ENCODE assay signal across 13 mouse cellular contexts in genomic region chr9:15278343-15278742, GRCm38 (mm10). TPM values are rescaled to one million over a fixed set of nuclear protein-coding genes. Genes with fewer than 3 reads are reported as not detected.
DNase-seq lines count a peak whose midpoint lies in the region; ATAC-seq and TF ChIP-seq lines count a peak whose summit lies in the region.
"Had no signal": no experiment of that assay in that cellular context is flagged by ENCODE, and none has a peak within 500 bp of the region (broad histone marks: within the 10 kb centered on the region; RNA-seq: fewer than 3 reads in every experiment).

No protein-coding gene starts in this region.

- no peak overlapping the region for H3K9ac ChIP-seq in forebrain, embryonic 15.5 days (replicated peaks)
- H3K9ac ChIP-seq in forebrain, embryonic 11.5 days (ENCODE audit: low read length) = no peak overlapping the region
- H3K9ac ChIP-seq in liver, embryonic 11.5 days (ENCODE audit: low read depth, low read length) = peak overlapping the region; percentile 37; the same call in 1 of the 2 replicates
- peak overlapping the region; percentile 41 for H3K9ac ChIP-seq in MEL (ENCODE audit: control insufficient read depth, low read depth, low read length, poor library complexity, severe bottlenecking)
- H3K9ac ChIP-seq in liver, postnatal 0 days (replicated peaks) = no peak overlapping the region

- no peaks in the 10 kb centered on the region for H3K27me3 ChIP-seq in forebrain, embryonic 15.5 days
- no peaks in the 10 kb centered on the region for H3K27me3 ChIP-seq in forebrain, embryonic 11.5 days (ENCODE audit: control insufficient read depth, insufficient read depth, low read length)
- H3K27me3 ChIP-seq in liver, embryonic 11.5 days (replicated peaks; ENCODE audit: control insufficient read depth, insufficient read depth, low read length) = no peaks in the 10 kb centered on the region
- no peaks in the 10 kb centered on the region for H3K27me3 ChIP-seq in MEL (ENCODE audit: control insufficient read depth in 1 of 2, insufficient read depth in 2 of 2, low read length in 2 of 2)
- H3K27me3 ChIP-seq in liver, postnatal 0 days (ENCODE audit: insufficient read depth, low read length) = no peaks in the 10 kb centered on the region

- peak; percentile 28 to 43; a peak in 2 of 4 replicates for TF ChIP-seq EP300 in MEL (IDR thresholded peaks at IDR 0.05; ENCODE audit: low read depth in 1 of 2, low read length in 2 of 2)
- TF ChIP-seq EP300 in liver, postnatal 0 days (IDR thresholded peaks at IDR 0.05; ENCODE audit: low read depth) = no peak

- ATAC-seq in forebrain, embryonic 15.5 days (replicated peaks) = no peak
- no peak for ATAC-seq in forebrain, embryonic 11.5 days (replicated peaks; ENCODE audit: low FRiP score)
- no peak for ATAC-seq in liver, embryonic 11.5 days (replicated peaks; ENCODE audit: low FRiP score)
- ATAC-seq in liver, postnatal 0 days = no peak
- no peak for ATAC-seq in activated CD4-positive, CD25-positive, alpha-beta regulatory T cell, adult 4 months

- peaks cover 36% of the 10 kb centered on the region for H3K36me3 ChIP-seq in forebrain, embryonic 15.5 days
- H3K36me3 ChIP-seq in forebrain, embryonic 11.5 days (ENCODE audit: control insufficient read depth, insufficient read depth, low read length) = peaks cover 10% of the 10 kb centered on the region; the same call in 1 of the 2 replicates
- peaks cover 19% of the 10 kb centered on the region for H3K36me3 ChIP-seq in liver, embryonic 11.5 days (ENCODE audit: control insufficient read depth, insufficient read depth, low read length)
- H3K36me3 ChIP-seq in MEL (ENCODE audit: control insufficient read depth in 1 of 2, insufficient read depth in 2 of 2, low read length in 2 of 2) = peaks cover 23 to 39% of the 10 kb centered on the region in 2 experiments
- H3K36me3 ChIP-seq in liver, postnatal 0 days (replicated peaks; ENCODE audit: insufficient read depth, low read length) = peaks cover 37% of the 10 kb centered on the region

- TF ChIP-seq RAD21 in MEL (IDR thresholded peaks at IDR 0.05; ENCODE audit: low read depth, low read length) = no peak

- peak overlapping the region; percentile 68; the same call in 1 of the 2 replicates for H3K4me3 ChIP-seq in forebrain, embryonic 15.5 days
- no peak overlapping the region for H3K4me3 ChIP-seq in forebrain, embryonic 11.5 days (ENCODE audit: low read depth, low read length)
- H3K4me3 ChIP-seq in liver, embryonic 11.5 days (ENCODE audit: low read depth, low read length) = peak overlapping the region; percentile 95; the same call in 1 of the 2 replicates
- H3K4me3 ChIP-seq in MEL (ENCODE audit: control insufficient read depth in 1 of 2, insufficient read depth in 1 of 2, low read depth in 2 of 2, low read length in 2 of 2) = peak overlapping the region; percentile 15 to 60; a peak in 3 of 4 replicates
- no peak overlapping the region for H3K4me3 ChIP-seq in liver, postnatal 0 days (ENCODE audit: low read depth, low read length)

- no peak overlapping the region for H3K4me2 ChIP-seq in forebrain, embryonic 15.5 days (replicated peaks)
- H3K4me2 ChIP-seq in forebrain, embryonic 11.5 days (ENCODE audit: low read depth, low read length, severe bottlenecking) = no peak overlapping the region
- H3K4me2 ChIP-seq in liver, embryonic 11.5 days = peak overlapping the region; percentile 73
- H3K4me2 ChIP-seq in liver, postnatal 0 days (ENCODE audit: low read depth, low read length) = peak overlapping the region; percentile 90

- TF ChIP-seq POLR2A in MEL (IDR thresholded peaks at IDR 0.05; ENCODE audit: control insufficient read depth in 1 of 2, insufficient read depth in 1 of 2, low read depth in 1 of 2, low read length in 2 of 2, poor library complexity in 1 of 2) = peak in 1 of 2 experiments; percentile 35; a peak in 2 of 4 replicates

- WGBS in forebrain, embryonic 15.5 days = 88% methylated on average over 3 of the region's 3 CpGs
- WGBS in forebrain, embryonic 11.5 days = 97% methylated on average over 3 of the region's 3 CpGs
- WGBS in liver, embryonic 11.5 days = 82% methylated on average over 3 of the region's 3 CpGs
- WGBS in liver, postnatal 0 days (ENCODE audit: insufficient replicate concordance) = 82% methylated on average over 3 of the region's 3 CpGs

- H3K9me3 ChIP-seq in forebrain, embryonic 15.5 days = no peaks in the 10 kb centered on the region
- no peaks in the 10 kb centered on the region for H3K9me3 ChIP-seq in forebrain, embryonic 11.5 days (ENCODE audit: control insufficient read depth, low read length)
- H3K9me3 ChIP-seq in liver, embryonic 11.5 days (ENCODE audit: control insufficient read depth, low read length) = no peaks in the 10 kb centered on the region
- no peaks in the 10 kb centered on the region for H3K9me3 ChIP-seq in MEL (replicated peaks; ENCODE audit: insufficient read depth, low read length)
- H3K9me3 ChIP-seq in liver, postnatal 0 days (ENCODE audit: low read length) = no peaks in the 10 kb centered on the region

- peaks cover 32% of the 10 kb centered on the region for H3K79me2 ChIP-seq in MEL (ENCODE audit: control insufficient read depth, insufficient read depth, low read length, poor library complexity)

- H3K27ac ChIP-seq in forebrain, embryonic 15.5 days (replicated peaks) = no peak overlapping the region
- H3K27ac ChIP-seq in forebrain, embryonic 11.5 days (ENCODE audit: low read depth, low read length) = no peak overlapping the region
- no peak overlapping the region for H3K27ac ChIP-seq in liver, embryonic 11.5 days (ENCODE audit: low read depth, low read length)
- no peak overlapping the region for H3K27ac ChIP-seq in MEL (ENCODE audit: control insufficient read depth, low read depth, low read length)
- no peak overlapping the region for H3K27ac ChIP-seq in liver, postnatal 0 days (ENCODE audit: low read depth)

- H3K4me1 ChIP-seq in forebrain, embryonic 15.5 days = peaks cover 27% of the 10 kb centered on the region
- H3K4me1 ChIP-seq in forebrain, embryonic 11.5 days (replicated peaks; ENCODE audit: control insufficient read depth, insufficient read depth, low read length) = peaks cover 5% of the 10 kb centered on the region; the same call in 1 of the 2 replicates
- H3K4me1 ChIP-seq in liver, embryonic 11.5 days (replicated peaks; ENCODE audit: control insufficient read depth, insufficient read depth, low read length) = peaks cover 15% of the 10 kb centered on the region
- peaks cover 10 to 25% of the 10 kb centered on the region in 2 experiments for H3K4me1 ChIP-seq in MEL (ENCODE audit: control insufficient read depth in 1 of 2, insufficient read depth in 2 of 2, low read length in 2 of 2)
- peaks cover 15% of the 10 kb centered on the region for H3K4me1 ChIP-seq in liver, postnatal 0 days (ENCODE audit: insufficient read depth)

- TF ChIP-seq CTCF in MEL (IDR thresholded peaks at IDR 0.05 in 2 of 3, conservative IDR thresholded peaks at IDR 0.05 in 1 of 3; ENCODE audit: control insufficient read depth in 1 of 3, insufficient read depth in 1 of 3, low read depth in 2 of 3, low read length in 3 of 3, poor library complexity in 1 of 3, severe bottlenecking in 1 of 3) = no peak
- TF ChIP-seq CTCF in liver, postnatal 0 days (IDR thresholded peaks at IDR 0.05; ENCODE audit: low read depth) = no peak

- DNase-seq in forebrain, embryonic 11.5 days (ENCODE audit: low spot score) = no peak
- DNase-seq in liver, embryonic 11.5 days (ENCODE audit: low spot score) = no peak
- no peak for DNase-seq in liver
- DNase-seq in MEL (ENCODE audit: low read depth, low spot score) = peak; percentile 79
- no peak for DNase-seq in liver, postnatal 0 days
- no peak for DNase-seq in left cerebral cortex, adult 8-10 months (ENCODE audit: low spot score in 2 of 2)
- DNase-seq: adrenal gland, postnatal 10 days; B cell, adult 2 months; cerebellum, postnatal 36 days; gastrocnemius, postnatal 14 days; kidney, adult 11 months had no signal

RNA-seq across cellular contexts. Expression of gene Med17, which starts 1.4 kb away (rescaled TPM):
- 42.8 and 43.5 TPM in 2 replicates for polyA plus RNA-seq in forebrain, embryonic 15.5 days (2015; fragmentation: Nextera tagmentation; extraction: Ambion mirVana)
- polyA plus RNA-seq in forebrain, embryonic 11.5 days (2014; fragmentation: Nextera tagmentation; extraction: Ambion mirVana) = 47.7 and 51.1 TPM in 2 replicates
- 41.9 and 47.3 TPM in 2 replicates for polyA plus RNA-seq in liver, embryonic 11.5 days (2014; fragmentation: Nextera tagmentation; extraction: Ambion mirVana)
- 167 and 175 TPM in 2 replicates for total RNA-seq in MEL (2012; rRNA removed)
- polyA plus RNA-seq in MEL (2012; ENCODE audit: insufficient read depth in 1 of 2, insufficient read length in 2 of 2, low read depth in 1 of 2, low replicate concordance in 2 of 2, missing spikeins in 1 of 2) = 100 to 1,000 TPM; 185 to 478 TPM
- polyA plus RNA-seq in liver, postnatal 0 days (2015; fragmentation: Nextera tagmentation; extraction: Ambion mirVana) = 12.3 and 13.6 TPM in 2 replicates
- total RNA-seq in left cerebral cortex, adult 8-10 months (2022) = 10 to 100 TPM; 34.6 to 43.3 (median 39.4) TPM
- polyA plus RNA-seq in activated CD4-positive, CD25-positive, alpha-beta regulatory T cell, adult 4 months (2017; shearing (Covaris generic)) = 10 to 100 TPM; 23.7 to 33.2 TPM

RNA-seq across cellular contexts. Expression of gene Taf1d, which starts 27.7 kb away (rescaled TPM):
- 49.7 and 52.2 TPM in 2 replicates for polyA plus RNA-seq in forebrain, embryonic 15.5 days (2015; fragmentation: Nextera tagmentation; extraction: Ambion mirVana)
- polyA plus RNA-seq in forebrain, embryonic 11.5 days (2014; fragmentation: Nextera tagmentation; extraction: Ambion mirVana) = 68.6 and 78.4 TPM in 2 replicates
- polyA plus RNA-seq in liver, embryonic 11.5 days (2014; fragmentation: Nextera tagmentation; extraction: Ambion mirVana) = 95.1 and 110 TPM in 2 replicates
- 688 and 860 TPM in 2 replicates for total RNA-seq in MEL (2012; rRNA removed)
- polyA plus RNA-seq in MEL (2012; ENCODE audit: insufficient read depth in 1 of 2, insufficient read length in 2 of 2, low read depth in 1 of 2, low replicate concordance in 2 of 2, missing spikeins in 1 of 2) = 100 to 1,000 TPM; 298 to 548 TPM
- 30.5 and 31.1 TPM in 2 replicates for polyA plus RNA-seq in liver, postnatal 0 days (2015; fragmentation: Nextera tagmentation; extraction: Ambion mirVana)
- 10 to 100 TPM; 26.4 to 37.9 (median 30.5) TPM for total RNA-seq in left cerebral cortex, adult 8-10 months (2022)
- 100 to 1,000 TPM; 111 to 135 TPM for polyA plus RNA-seq in activated CD4-positive, CD25-positive, alpha-beta regulatory T cell, adult 4 months (2017; shearing (Covaris generic))

RNA-seq across cellular contexts. Expression of gene 4931406C07Rik, which starts 27.9 kb away (rescaled TPM):
- 11.1 and 13.8 TPM in 2 replicates for polyA plus RNA-seq in forebrain, embryonic 15.5 days (2015; fragmentation: Nextera tagmentation; extraction: Ambion mirVana)
- polyA plus RNA-seq in forebrain, embryonic 11.5 days (2014; fragmentation: Nextera tagmentation; extraction: Ambion mirVana) = 5.2 and 6.3 TPM in 2 replicates
- polyA plus RNA-seq in liver, embryonic 11.5 days (2014; fragmentation: Nextera tagmentation; extraction: Ambion mirVana) = 4.2 and 4.5 TPM in 2 replicates
- 10.4 and 12.8 TPM in 2 replicates for total RNA-seq in MEL (2012; rRNA removed)
- polyA plus RNA-seq in MEL (2012; ENCODE audit: insufficient read depth in 1 of 2, insufficient read length in 2 of 2, low read depth in 1 of 2, low replicate concordance in 2 of 2, missing spikeins in 1 of 2) = 10 to 100 TPM; 31.8 to 56.2 TPM
- 26.4 and 27.6 TPM in 2 replicates for polyA plus RNA-seq in liver, postnatal 0 days (2015; fragmentation: Nextera tagmentation; extraction: Ambion mirVana)
- total RNA-seq in left cerebral cortex, adult 8-10 months (2022) = 10 to 100 TPM; 20.0 to 22.6 (median 21.8) TPM
- 1 to 10 TPM; 3.4 to 3.7 TPM for polyA plus RNA-seq in activated CD4-positive, CD25-positive, alpha-beta regulatory T cell, adult 4 months (2017; shearing (Covaris generic))

RNA-seq across cellular contexts. Expression of gene Vstm5, which starts 39.5 kb away (rescaled TPM):
- polyA plus RNA-seq in forebrain, embryonic 15.5 days (2015; fragmentation: Nextera tagmentation; extraction: Ambion mirVana) = 6.4 and 6.8 TPM in 2 replicates
- polyA plus RNA-seq in forebrain, embryonic 11.5 days (2014; fragmentation: Nextera tagmentation; extraction: Ambion mirVana) = 1.5 and 2.3 TPM in 2 replicates
- polyA plus RNA-seq in liver, embryonic 11.5 days (2014; fragmentation: Nextera tagmentation; extraction: Ambion mirVana) = 0.84 and 1.4 TPM in 2 replicates
- total RNA-seq in MEL (2012; rRNA removed) = 18.0 and 27.0 TPM in 2 replicates
- polyA plus RNA-seq in MEL (2012; ENCODE audit: insufficient read depth in 1 of 2, insufficient read length in 2 of 2, low read depth in 1 of 2, low replicate concordance in 2 of 2, missing spikeins in 1 of 2) = 10 to 100 TPM in 1 of 2 experiments, not detected in 1; 23.5 TPM
- polyA plus RNA-seq in liver, postnatal 0 days (2015; fragmentation: Nextera tagmentation; extraction: Ambion mirVana) = 0.22 and 0.39 TPM in 2 replicates
- total RNA-seq in left cerebral cortex, adult 8-10 months (2022) = 10 to 100 TPM; 10.1 to 11.4 (median 10.5) TPM
- polyA plus RNA-seq in activated CD4-positive, CD25-positive, alpha-beta regulatory T cell, adult 4 months (2017; shearing (Covaris generic)) = not detected

Comparison
In these comparisons a context has a peak if more than half of its experiments do, and no peak if none do; other contexts are left out.
1. H3K4me3 ChIP-seq: peak in forebrain, embryonic 15.5 days (single experiment), liver, embryonic 11.5 days (single experiment) and MEL (2 of 2); none in forebrain, embryonic 11.5 days (single experiment) and liver, postnatal 0 days (single experiment).
2. H3K9ac ChIP-seq: peak in liver, embryonic 11.5 days (single experiment) and MEL (single experiment); none in forebrain, embryonic 15.5 days (single experiment), forebrain, embryonic 11.5 days (single experiment) and liver, postnatal 0 days (single experiment).
3. H3K4me2 ChIP-seq: peak in liver, embryonic 11.5 days (single experiment) and liver, postnatal 0 days (single experiment); none in forebrain, embryonic 15.5 days (single experiment) and forebrain, embryonic 11.5 days (single experiment).